In the genomic region with DNA sequence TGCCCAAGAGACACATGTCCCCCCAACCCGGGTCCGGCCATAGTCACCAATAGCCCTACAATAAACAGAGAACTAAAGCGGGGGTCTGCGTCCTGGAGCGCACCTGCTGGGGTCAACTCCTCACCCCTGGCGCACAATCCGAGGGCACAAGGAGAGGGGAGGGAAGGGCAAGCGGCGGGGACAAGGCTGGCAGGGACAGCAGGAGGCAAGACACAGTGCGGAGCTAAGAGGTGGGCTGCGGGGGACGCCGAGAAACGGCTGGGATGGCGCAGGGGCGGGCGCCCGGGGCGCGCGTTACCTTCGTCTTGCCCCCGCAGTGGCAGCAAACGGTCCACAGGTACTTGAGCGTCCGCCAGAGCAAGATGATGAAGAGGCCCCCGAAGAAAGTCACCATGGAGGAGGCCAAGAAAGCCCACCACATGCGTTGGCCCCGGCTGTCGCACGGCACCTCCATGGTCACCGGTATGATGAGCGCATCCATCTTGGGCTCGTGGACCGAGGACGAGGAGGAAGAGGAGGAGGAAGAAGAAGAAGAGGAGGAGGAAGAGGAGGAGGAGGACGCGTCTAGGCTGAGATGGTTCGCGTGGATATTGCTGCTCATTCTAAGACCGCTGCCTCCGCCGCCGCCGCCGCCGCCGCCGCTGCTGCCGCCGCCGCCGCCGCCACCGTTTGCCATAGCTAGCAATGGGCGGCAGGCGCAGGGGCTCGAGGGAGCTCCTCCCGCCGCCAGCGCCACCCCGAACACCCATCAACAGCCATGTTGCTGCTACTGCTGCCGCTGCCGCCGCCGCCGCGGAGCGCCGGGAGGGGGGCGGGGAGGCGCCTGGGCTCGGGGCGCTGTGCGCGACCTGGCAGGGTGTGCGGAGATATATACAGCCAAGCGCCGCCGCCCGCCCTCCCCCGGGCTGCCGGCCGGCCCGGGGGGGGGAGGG, we compare ENCODE assay signal across 9 mouse cellular contexts. TPM values are rescaled to one million over a fixed set of nuclear protein-coding genes. Genes with fewer than 3 reads are reported as not detected.
DNase-seq lines count a peak whose midpoint lies in the region; ATAC-seq and TF ChIP-seq lines count a peak whose summit lies in the region.
"Had no signal": no experiment of that assay in that cellular context is flagged by ENCODE, and none has a peak within 500 bp of the region (broad histone marks: within the 10 kb centered on the region; RNA-seq: fewer than 3 reads in every experiment).

No protein-coding gene starts in this region.

- WGBS in limb, embryonic 11.5 days, result under 1% methylated on average over 57 of the region's 85 CpGs
- 1% methylated on average over 39 of the region's 85 CpGs for WGBS in midbrain, postnatal 0 days

- H3K4me2 ChIP-seq in limb, embryonic 11.5 days (ENCODE audit: low read depth, severe bottlenecking), result peak overlapping the region; percentile 100
- H3K4me2 ChIP-seq in midbrain, postnatal 0 days (ENCODE audit: low read depth, low read length, poor library complexity, severe bottlenecking), result peak overlapping the region; percentile 73

- H3K9ac ChIP-seq in limb, embryonic 11.5 days (ENCODE audit: low read length), result peak overlapping the region; percentile 57
- peak overlapping the region; percentile 85 for H3K9ac ChIP-seq in midbrain, postnatal 0 days (replicated peaks; ENCODE audit: low read length, poor library complexity, severe bottlenecking)

- peaks cover 50% of the 10 kb centered on the region for H3K27me3 ChIP-seq in limb, embryonic 11.5 days (ENCODE audit: control insufficient read depth, insufficient read depth, low read length)
- no peaks in the 10 kb centered on the region; the same call in 1 of the 2 replicates for H3K27me3 ChIP-seq in midbrain, postnatal 0 days (ENCODE audit: insufficient read depth, low read length)

- 0 out of 2 replicates have a peak, but pooled peaks have one; percentile 21 for ATAC-seq in limb, embryonic 11.5 days (ENCODE audit: insufficient number of reproducible peaks, low FRiP score, low TSS enrichment, low read depth)
- ATAC-seq in midbrain, postnatal 0 days (ENCODE audit: low FRiP score), result peak; percentile 70

- no peak overlapping the region for H3K27ac ChIP-seq in limb, embryonic 11.5 days (replicated peaks; ENCODE audit: low read depth, low read length)
- H3K27ac ChIP-seq in midbrain, postnatal 0 days (ENCODE audit: low read depth, low read length), result peak overlapping the region; percentile 95

- no peaks in the 10 kb centered on the region for H3K4me1 ChIP-seq in limb, embryonic 11.5 days (ENCODE audit: control insufficient read depth, insufficient read depth, low read length)
- H3K4me1 ChIP-seq in midbrain, postnatal 0 days (ENCODE audit: insufficient read depth, low read length), result peaks cover 7% of the 10 kb centered on the region; the same call in 1 of the 2 replicates

- DNase-seq in adrenal gland, adult 2 months, result peak; percentile 82
- peak; percentile 69 to 72 for DNase-seq in cerebellum, postnatal 10 days
- peak; percentile 61 for DNase-seq in gastrocnemius, adult 18-20 months (ENCODE audit: low spot score)
- DNase-seq in kidney, adult 9 months, result peak; percentile 11
- DNase-seq in limb, embryonic 11.5 days (ENCODE audit: low spot score), result peak; percentile 64
- peak; percentile 67 for DNase-seq in midbrain, postnatal 0 days (ENCODE audit: low spot score)
- peak; percentile 61 for DNase-seq in testis, postnatal 10 days (ENCODE audit: low spot score)
- no peak for DNase-seq in natural killer cell, adult 2 months (ENCODE audit: low spot score in 2 of 2)

- peak overlapping the region; percentile 66 for H3K4me3 ChIP-seq in limb, embryonic 11.5 days (ENCODE audit: low read depth, low read length)
- H3K4me3 ChIP-seq in midbrain, postnatal 0 days (ENCODE audit: low read depth, low read length), result peak overlapping the region; percentile 85
- H3K4me3 ChIP-seq: erythroblast, embryonic 14.5 days had no signal

- no peaks in the 10 kb centered on the region for H3K9me3 ChIP-seq in limb, embryonic 11.5 days (ENCODE audit: control insufficient read depth, low read length)
- no peaks in the 10 kb centered on the region for H3K9me3 ChIP-seq in midbrain, postnatal 0 days (ENCODE audit: low read length)

- no peaks in the 10 kb centered on the region for H3K36me3 ChIP-seq in limb, embryonic 11.5 days (ENCODE audit: control insufficient read depth, insufficient read depth, low read length)
- H3K36me3 ChIP-seq in midbrain, postnatal 0 days (ENCODE audit: insufficient read depth, low read length), result no peaks in the 10 kb centered on the region

- TF ChIP-seq CTCF in midbrain, postnatal 0 days (IDR thresholded peaks at IDR 0.05), result no peak

RNA-seq across cellular contexts. Expression of gene Kcnma1, which starts 10.6 kb away (rescaled TPM):
- total RNA-seq in adrenal gland, adult 2 months (2021), result 10 to 100 TPM; 48.9 to 77.4 TPM
- 24.0 and 27.6 TPM in 2 replicates for polyA plus RNA-seq in adrenal gland, adult 2 months (2012; rRNA removed)
- 10 to 100 TPM; 44.2 to 58.9 TPM for total RNA-seq in gastrocnemius, adult 18-20 months (2021)
- 0.80 and 0.89 TPM in 2 replicates for polyA plus RNA-seq in limb, embryonic 11.5 days (2014; fragmentation: Nextera tagmentation; extraction: Ambion mirVana)
- total RNA-seq in midbrain, postnatal 0 days (2014; rRNA removed), result 45.7 and 55.4 TPM in 2 replicates
- 17.4 and 20.6 TPM in 2 replicates for polyA plus RNA-seq in midbrain, postnatal 0 days (2015; fragmentation: Nextera tagmentation; extraction: Ambion mirVana)
- polyA plus RNA-seq: erythroblast, embryonic 14.5 days had no signal

Comparison
In these comparisons a context has a peak if more than half of its experiments do, and no peak if none do; other contexts are left out.
1. DNase-seq: peak in adrenal gland, adult 2 months (single experiment), cerebellum, postnatal 10 days (2 of 2), gastrocnemius, adult 18-20 months (single experiment), kidney, adult 9 months (single experiment), limb, embryonic 11.5 days (single experiment), midbrain, postnatal 0 days (single experiment) and testis, postnatal 10 days (single experiment); none in natural killer cell, adult 2 months (0 of 2).